Mouse (Mus musculus) testis, adult 2 months (tissue): ENCODE results near the gene Aipl1. TPM values are rescaled to one million over a fixed set of nuclear protein-coding genes. Genes with fewer than 3 reads are reported as not detected.

Experiments used
- H3K27ac ChIP-seq: fragments of 200-500 bp; 2 replicates; pipeline ENCODE4 v1.5.1; 2012; ENCODE audit warnings: low read depth, low read length; ENCODE audit not compliant: control insufficient read depth, insufficient read depth
- H3K27me3 ChIP-seq: fragments of 200-500 bp; 2 replicates; pipeline ENCODE4 v1.6.1; 2012; ENCODE audit warnings: mild to moderate bottlenecking, low read length, moderate library complexity; ENCODE audit not compliant: control insufficient read depth, insufficient read depth
- H3K36me3 ChIP-seq: fragments of 200-500 bp; 2 replicates; pipeline ENCODE4 v1.6.1; 2012; ENCODE audit warnings: mild to moderate bottlenecking, low read length; ENCODE audit not compliant: control insufficient read depth, insufficient read depth
- H3K4me1 ChIP-seq: fragments of 200-500 bp; 2 replicates; pipeline ENCODE4 v1.6.1; 2012; ENCODE audit warnings: low read length; ENCODE audit not compliant: control insufficient read depth, insufficient read depth
- H3K4me3 ChIP-seq: fragments of 200-500 bp; 2 replicates; pipeline ENCODE4 v1.5.1; 2012; ENCODE audit warnings: low read depth, mild to moderate bottlenecking, low read length, moderate library complexity, mixed read lengths; ENCODE audit not compliant: control insufficient read depth
- CTCF ChIP-seq: fragments of 200-500 bp; IDR thresholded peaks from 2 replicates; pipeline ENCODE4 v1.5.1; 2012; ENCODE audit warnings: low read depth, mild to moderate bottlenecking, inconsistent platforms, low read length, moderate library complexity; ENCODE audit not compliant: control insufficient read depth, insufficient read depth, insufficient replicate concordance
- POLR2A ChIP-seq: fragments of 200-500 bp; IDR thresholded peaks from 2 replicates; pipeline ENCODE4 v1.6.1; 2012; ENCODE audit warnings: low read depth, mild to moderate bottlenecking, inconsistent platforms, low read length, moderate library complexity; ENCODE audit not compliant: control insufficient read depth
- polyA plus RNA-seq: library from polyadenylated mRNA; depleted of rRNA; stranded (reverse); fragments of >200 nt; gene quantifications from 2 replicates; pipeline ENCODE4 v1.2.3, GENCODE M21; 2012

Aipl1 gene
- polyA plus RNA-seq, 1 experiment: 0.62 TPM

DNA sequence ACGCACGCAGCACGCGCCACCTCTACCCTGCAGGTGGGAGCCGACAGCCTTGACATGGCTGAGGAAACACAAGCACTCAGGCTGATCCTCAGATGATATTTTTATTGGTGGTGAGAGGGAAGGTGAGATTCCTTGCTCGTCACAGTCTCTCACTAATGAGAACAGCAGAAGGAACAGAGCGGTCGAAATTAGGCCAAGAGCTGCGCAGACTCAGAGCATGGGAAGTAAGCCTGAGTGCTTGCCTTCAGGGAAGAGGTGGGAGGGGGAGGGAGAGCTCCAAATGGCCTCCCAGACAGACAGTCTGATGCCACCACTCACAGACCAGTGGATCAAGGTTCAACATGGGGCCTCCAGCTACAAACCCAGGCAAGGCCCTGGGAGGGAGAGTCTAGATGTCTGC is 10.8 kb downstream of the Aipl1 start:
- Histone ChIP-seq H3K4me1 (peaks cover 4% of the 10 kb centered on the region; the same call in 1 of the 2 replicates), H3K27ac (no peak overlapping the region), H3K4me3 (no peak overlapping the region), H3K27me3 (no peaks in the 10 kb centered on the region), H3K36me3 (no peaks in the 10 kb centered on the region)
- TF ChIP-seq CTCF: no peak
- TF ChIP-seq POLR2A: no peak

- Histone ChIP-seq H3K27ac (no peak overlapping the region), H3K36me3 (no peaks in the 10 kb centered on the region), H3K4me3 (no peak overlapping the region), H3K4me1 (peaks cover 4% of the 10 kb centered on the region; the same call in 1 of the 2 replicates), H3K27me3 (no peaks in the 10 kb centered on the region)
- no peak for TF ChIP-seq POLR2A
- no peak for TF ChIP-seq CTCF
Observed at GRCm38 (mm10) chr11:72025843-72026242, 11.5 kb downstream of the Aipl1 start.

- no peak overlapping the region for H3K4me3 ChIP-seq
- H3K36me3 ChIP-seq: no peaks in the 10 kb centered on the region
- H3K4me1 ChIP-seq: peaks cover 4% of the 10 kb centered on the region; the same call in 1 of the 2 replicates
- H3K27ac ChIP-seq: no peak overlapping the region
- TF ChIP-seq CTCF (peak; percentile 32; the same call in 1 of the 2 replicates), POLR2A (no peak; the same call in 1 of the 2 replicates)
- H3K27me3 ChIP-seq: no peaks in the 10 kb centered on the region
Observed at GRCm38 (mm10) chr11:72024193-72024781, 13.0 kb downstream of the Aipl1 start.

DNA sequence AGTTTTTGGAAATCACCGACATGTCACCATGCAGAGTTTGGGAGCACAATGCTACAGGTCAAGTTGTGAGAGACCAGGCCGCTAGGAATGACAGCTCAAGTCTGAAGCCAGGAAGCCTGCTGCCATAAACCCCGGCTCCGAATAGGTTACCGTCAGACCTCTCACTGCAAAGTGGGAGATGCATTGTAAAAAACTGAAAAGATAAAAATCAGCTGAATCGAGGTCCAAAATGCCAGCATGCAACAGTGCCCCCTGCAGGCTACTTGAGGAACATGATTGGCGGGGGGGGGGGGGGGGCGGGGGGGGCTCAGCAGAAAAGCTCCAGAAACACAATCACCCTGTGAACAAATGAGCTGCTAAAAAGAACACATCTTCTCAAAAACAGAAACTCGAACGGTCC is 13.7 kb downstream of the Aipl1 start:
- no peaks in the 10 kb centered on the region for H3K4me1 ChIP-seq

DNA sequence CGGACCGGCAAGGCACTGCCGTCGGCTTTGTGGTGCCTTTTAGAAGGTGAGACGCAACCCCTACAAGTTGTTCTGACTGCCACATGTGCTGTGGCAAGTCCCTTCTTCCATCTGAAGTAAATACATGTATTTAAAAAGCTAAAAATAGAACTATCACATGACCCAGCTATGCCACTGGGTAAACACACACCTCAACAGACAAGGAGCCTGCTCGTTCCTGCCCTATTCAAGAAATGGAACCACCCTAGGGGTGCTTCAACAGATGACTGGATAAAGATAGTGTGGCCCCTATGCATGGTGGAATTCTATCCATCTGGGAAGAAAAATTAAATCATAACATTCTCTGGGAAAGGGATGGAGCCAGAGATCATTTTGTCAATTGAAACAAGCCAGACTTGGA is 14.5 kb downstream of the Aipl1 start:
- no peak overlapping the region for H3K27ac ChIP-seq
- TF ChIP-seq POLR2A (no peak), CTCF (no peak)
- H3K4me1 ChIP-seq: no peaks in the 10 kb centered on the region

More for the DNA sequence above, 13.7 kb downstream of the Aipl1 start:
- H3K27me3 ChIP-seq: no peaks in the 10 kb centered on the region
- TF ChIP-seq POLR2A (no peak), CTCF (no peak)
- no peak overlapping the region for H3K27ac ChIP-seq
- no peak overlapping the region for H3K4me3 ChIP-seq
- no peaks in the 10 kb centered on the region for H3K36me3 ChIP-seq

DNA sequence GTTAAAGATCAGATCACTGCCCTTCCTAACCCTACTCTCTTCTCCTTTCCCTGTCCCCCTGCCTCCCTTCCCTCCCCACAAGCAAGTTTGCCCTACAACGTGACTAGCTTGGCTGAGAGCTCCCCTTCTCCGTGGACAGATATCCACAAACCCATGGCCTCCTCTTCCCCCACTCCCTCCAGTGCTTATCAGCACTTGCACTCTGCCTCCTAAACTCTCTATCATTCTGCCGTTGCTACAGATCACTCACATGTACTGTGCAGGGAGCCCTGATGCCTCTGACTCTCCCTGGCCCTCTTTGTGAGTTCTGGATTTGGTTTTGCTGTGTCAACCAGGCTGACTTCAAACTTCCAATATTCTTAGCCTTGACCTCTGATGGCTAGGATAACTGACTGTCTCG is 16.3 kb downstream of the Aipl1 start:
- H3K27me3 ChIP-seq: no peaks in the 10 kb centered on the region
- peaks cover 3% of the 10 kb centered on the region; the same call in 1 of the 2 replicates for H3K4me1 ChIP-seq
- no peak overlapping the region for H3K27ac ChIP-seq
- no peak overlapping the region for H3K4me3 ChIP-seq
- TF ChIP-seq POLR2A (no peak), CTCF (no peak)
- no peaks in the 10 kb centered on the region for H3K36me3 ChIP-seq

More for the DNA sequence above, 14.5 kb downstream of the Aipl1 start:
- Histone ChIP-seq H3K4me3 (no peak overlapping the region), H3K27me3 (no peaks in the 10 kb centered on the region), H3K36me3 (no peaks in the 10 kb centered on the region)

DNA sequence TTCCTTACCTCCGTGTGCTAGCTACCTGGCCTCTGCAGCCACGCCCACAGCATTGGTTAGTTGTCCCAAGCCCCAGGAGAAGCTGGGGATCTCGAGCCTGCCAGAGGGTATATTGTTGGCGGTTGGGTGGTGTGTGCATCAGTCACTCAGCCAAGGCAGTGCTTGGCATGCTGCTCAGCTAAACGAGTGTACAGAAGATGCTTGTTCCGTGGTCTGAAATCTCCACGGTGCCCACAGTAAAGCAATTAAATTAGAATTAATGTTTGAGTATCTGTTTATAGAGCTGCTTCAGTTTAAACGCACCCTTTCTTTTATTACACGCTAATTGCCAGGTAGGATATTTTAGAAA is 20.1 kb downstream of the Aipl1 start:
- Histone ChIP-seq H3K27ac (no peak overlapping the region), H3K4me1 (peaks cover 11% of the 10 kb centered on the region), H3K36me3 (no peaks in the 10 kb centered on the region), H3K4me3 (no peak overlapping the region), H3K27me3 (no peaks in the 10 kb centered on the region)
- TF ChIP-seq CTCF (no peak), POLR2A (no peak)
